Mouse (Mus musculus) forebrain, embryonic 11.5 days (tissue): ENCODE results near the gene Foxo4. TPM values are rescaled to one million over a fixed set of nuclear protein-coding genes. Genes with fewer than 3 reads are reported as not detected.
A peak's percentile ranks its signal among the peaks of the same experiment; 100 is the strongest.

Source experiments
- ATAC-seq: fragments of 200-750 bp; cut with Nextera tagmentation; replicated peaks from 2 replicates; pipeline ENCODE4 v1.8.0; 2017; ENCODE audit warnings: moderate TSS enrichment; ENCODE audit not compliant: low FRiP score
- DNase-seq: peaks from one replicate; pipeline ENCODE4 v3.0.0-alpha.2; 2017; ENCODE audit warnings: low spot score
- H3K27ac ChIP-seq: fragments of 300-500 bp; sonication (generic); 2 replicates; pipeline ENCODE4 v1.5.1; 2014; ENCODE audit warnings: low read depth, low read length
- H3K27me3 ChIP-seq: fragments of 300-500 bp; sonication (generic); 2 replicates; pipeline ENCODE4 v1.6.1; 2014; ENCODE audit warnings: mild to moderate bottlenecking, low read length, mixed read lengths; ENCODE audit not compliant: control insufficient read depth, insufficient read depth
- H3K36me3 ChIP-seq: fragments of 300-500 bp; sonication (generic); 2 replicates; pipeline ENCODE4 v1.6.1; 2014; ENCODE audit warnings: mild to moderate bottlenecking, low read length, moderate library complexity, mixed read lengths; ENCODE audit not compliant: control insufficient read depth, insufficient read depth
- H3K4me1 ChIP-seq: fragments of 300-500 bp; sonication (generic); replicated peaks from 2 replicates; pipeline ENCODE4 v1.6.1; 2014; ENCODE audit warnings: low read length, mixed read lengths; ENCODE audit not compliant: control insufficient read depth, insufficient read depth
- H3K4me2 ChIP-seq: fragments of 300-500 bp; sonication (generic); 2 replicates; pipeline ENCODE4 v1.6.1; 2014; ENCODE audit warnings: low read depth, mild to moderate bottlenecking, low read length, moderate library complexity, mixed read lengths; ENCODE audit not compliant: severe bottlenecking
- H3K4me3 ChIP-seq: fragments of 300-500 bp; sonication (generic); 2 replicates; pipeline ENCODE4 v1.5.1; 2014; ENCODE audit warnings: low read depth, low read length
- H3K9ac ChIP-seq: fragments of 300-500 bp; sonication (generic); 2 replicates; pipeline ENCODE4 v1.6.1; 2014; ENCODE audit warnings: low read length
- H3K9me3 ChIP-seq: fragments of 300-500 bp; sonication (generic); 2 replicates; pipeline ENCODE4 v1.6.1; 2016; ENCODE audit warnings: low read length, mixed read lengths; ENCODE audit not compliant: control insufficient read depth
- WGBS: fragments of 180-500 bp; shearing (Covaris S2); extraction: QIAGEN DNeasy Blood & Tissue Kit; methylation state at CpG from one replicate; pipeline ENCODE4 v1.1.7; 2014; 5-methylcytosine and 5-hydroxymethylcytosine counted together
- polyA plus RNA-seq: library from polyadenylated mRNA; unstranded; fragments of >200 nt; fragmentation: Nextera tagmentation; extraction: Ambion mirVana; gene quantifications from 2 replicates; pipeline ENCODE4 v1.2.1, GENCODE M21; 2014

Gene Foxo4
- polyA plus RNA-seq, 1 experiment from 2014 or later, result 1.3 TPM

DNA sequence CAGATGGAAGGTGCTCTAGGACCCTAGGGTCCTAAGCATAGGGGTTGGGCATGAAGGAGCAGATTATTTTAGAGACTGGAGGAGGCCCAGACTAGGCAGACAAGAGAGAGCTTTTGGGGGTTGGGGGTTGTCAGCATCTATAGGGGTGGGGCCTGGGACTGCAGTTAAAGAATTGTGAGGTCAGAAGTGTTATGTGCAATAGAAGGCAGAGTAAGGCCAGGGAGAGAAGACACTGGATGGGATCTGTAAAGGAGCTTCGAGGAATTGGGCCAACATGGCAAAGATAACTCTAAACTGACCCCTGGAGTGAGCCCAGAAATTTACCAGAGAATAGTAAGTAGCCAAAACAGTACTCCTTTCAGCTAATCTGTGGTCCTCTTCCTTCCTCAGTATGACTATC lies 9.6 kb downstream of the Foxo4 start, which contains the start of gene Gm614:
Gene Gm614, minus strand, starts transcription at position 101 of the 400 bp plus-strand sequence.
- Histone ChIP-seq H3K4me2 (no peak within 1 kb of the TSS), H3K36me3 (no peaks in the 10 kb centered on the region), H3K9ac (no peak within 1 kb of the TSS), H3K27me3 (no peaks in the 10 kb centered on the region; the same call in 1 of the 2 replicates), H3K27ac (no peak within 1 kb of the TSS), H3K4me1 (peaks cover 5% of the 10 kb centered on the region; the same call in 1 of the 2 replicates), H3K9me3 (no peaks in the 10 kb centered on the region), H3K4me3 (no peak within 1 kb of the TSS)
- DNase-seq, result no peak
- no peak for ATAC-seq
- WGBS, result 55% methylated on average over 1 of the region's 1 CpGs

DNA sequence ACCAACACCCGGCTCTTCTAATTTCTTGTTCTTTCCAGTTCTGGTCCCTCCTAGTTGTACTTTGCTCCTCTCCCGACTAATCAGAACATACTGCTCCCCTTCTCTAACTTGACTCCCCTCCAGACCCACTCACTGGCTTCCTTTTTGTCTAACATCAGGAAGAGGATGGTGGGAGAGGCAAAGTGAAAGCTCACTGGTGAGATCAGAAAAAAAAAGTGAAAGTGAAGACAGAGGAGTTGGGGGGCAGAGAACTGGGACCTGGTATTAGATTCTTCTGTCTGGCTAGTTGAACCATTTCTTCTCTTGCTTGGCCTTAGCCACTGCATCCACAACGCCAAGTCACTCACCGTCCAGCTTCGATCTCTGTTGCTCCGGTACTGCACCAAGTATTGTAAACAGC lies 12.3 kb downstream of the Foxo4 start:
- no peaks in the 10 kb centered on the region for H3K36me3 ChIP-seq
- H3K27ac ChIP-seq, result no peak overlapping the region
- no peak overlapping the region for H3K4me3 ChIP-seq
- DNase-seq (no peak), ATAC-seq (no peak)
- no peaks in the 10 kb centered on the region for H3K4me1 ChIP-seq
- no peaks in the 10 kb centered on the region; the same call in 1 of the 2 replicates for H3K27me3 ChIP-seq
- H3K9me3 ChIP-seq, result no peaks in the 10 kb centered on the region
- WGBS, result 97% methylated on average over 6 of the region's 6 CpGs
- no peak overlapping the region for H3K9ac ChIP-seq
- no peak overlapping the region for H3K4me2 ChIP-seq

GRCm38 (mm10) chrX:101268025-101268754 lies 13.9 kb downstream of the Foxo4 start, which contains the start of gene Il2rg:
TSS of gene Il2rg (minus strand) at chrX:101268255.
- H3K9ac ChIP-seq, result no peak within 1 kb of the TSS
- WGBS, result 73% methylated on average over 3 of the region's 5 CpGs
- DNase-seq, result no peak
- H3K4me2 ChIP-seq, result no peak within 1 kb of the TSS
- ATAC-seq, result no peak
- H3K36me3 ChIP-seq, result no peaks in the 10 kb centered on the region
- H3K27me3 ChIP-seq, result peaks cover 2% of the 10 kb centered on the region; the same call in 1 of the 2 replicates
- no peaks in the 10 kb centered on the region for H3K9me3 ChIP-seq
- no peaks in the 10 kb centered on the region for H3K4me1 ChIP-seq
- no peak within 1 kb of the TSS for H3K27ac ChIP-seq
- no peak within 1 kb of the TSS for H3K4me3 ChIP-seq

DNA sequence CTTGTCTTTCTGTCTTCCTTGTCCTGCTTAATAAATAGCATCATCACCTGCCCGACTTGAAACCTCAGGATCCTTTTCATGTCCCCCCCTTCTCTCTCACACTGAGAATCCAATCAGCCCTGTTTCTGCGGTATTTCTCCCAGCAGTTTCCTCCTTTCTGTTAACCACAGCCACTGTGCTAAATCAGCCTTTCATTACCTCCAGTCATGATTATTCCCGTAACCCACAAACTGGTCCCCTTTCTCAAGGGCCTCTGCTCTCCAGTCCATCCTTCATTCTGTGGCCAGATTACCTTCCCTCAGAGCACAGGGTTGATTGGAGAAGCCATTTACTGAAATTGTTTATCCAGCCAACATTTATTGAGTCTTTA lies 14.4 kb downstream of the Foxo4 start, which contains the start of gene Gm20489:
Gene Gm20489, minus strand, starts transcription at position 269 of the 370 bp plus-strand sequence.
- no peaks in the 10 kb centered on the region for H3K4me1 ChIP-seq
- H3K27ac ChIP-seq, result no peak within 1 kb of the TSS
- DNase-seq, result no peak
- no peak for ATAC-seq
- H3K4me2 ChIP-seq, result no peak within 1 kb of the TSS
- WGBS, result 70% methylated on average over 3 of the region's 3 CpGs
- peaks cover 2% of the 10 kb centered on the region; the same call in 1 of the 2 replicates for H3K27me3 ChIP-seq
- no peak within 1 kb of the TSS for H3K9ac ChIP-seq
- H3K9me3 ChIP-seq, result no peaks in the 10 kb centered on the region
- H3K4me3 ChIP-seq, result no peak within 1 kb of the TSS
- H3K36me3 ChIP-seq, result no peaks in the 10 kb centered on the region

DNA sequence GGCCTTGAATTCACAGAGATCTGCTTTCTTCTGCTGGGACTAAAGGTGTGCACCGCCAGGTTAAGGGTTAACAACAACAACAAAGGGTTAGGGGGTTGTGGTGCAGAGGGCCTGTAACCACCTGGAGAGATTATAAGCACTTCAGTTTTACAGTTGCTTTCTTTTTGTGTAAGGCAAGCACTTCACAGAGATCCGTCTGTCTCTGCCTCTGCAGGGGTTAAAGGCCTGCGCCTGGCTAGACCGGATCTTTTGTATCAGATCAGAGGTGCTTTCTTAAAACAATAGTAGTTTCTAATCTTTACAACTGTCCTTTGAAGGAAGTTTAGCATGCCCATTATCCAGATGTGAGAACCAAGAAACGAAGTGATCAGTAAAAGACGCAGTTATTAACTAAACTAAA lies 19.1 kb downstream of the Foxo4 start:
- 0 out of 2 replicates have a peak, but pooled peaks cover 3% of the 10 kb centered on the region for H3K4me1 ChIP-seq
- H3K4me3 ChIP-seq, result peak overlapping the region; percentile 50; the same call in 1 of the 2 replicates
- 0 out of 2 replicates have a peak overlapping the region, but pooled peaks have one; percentile 17 for H3K9ac ChIP-seq
- no peak overlapping the region for H3K27ac ChIP-seq
- H3K27me3 ChIP-seq, result peaks cover 2% of the 10 kb centered on the region; the same call in 1 of the 2 replicates
- H3K4me2 ChIP-seq, result peak overlapping the region; percentile 38; the same call in 1 of the 2 replicates
- ATAC-seq, result peak; percentile 16; the same call in 1 of the 2 replicates
- DNase-seq, result no peak
- no peaks in the 10 kb centered on the region for H3K9me3 ChIP-seq
- H3K36me3 ChIP-seq, result no peaks in the 10 kb centered on the region
- 22% methylated on average over 6 of the region's 6 CpGs for WGBS

DNA sequence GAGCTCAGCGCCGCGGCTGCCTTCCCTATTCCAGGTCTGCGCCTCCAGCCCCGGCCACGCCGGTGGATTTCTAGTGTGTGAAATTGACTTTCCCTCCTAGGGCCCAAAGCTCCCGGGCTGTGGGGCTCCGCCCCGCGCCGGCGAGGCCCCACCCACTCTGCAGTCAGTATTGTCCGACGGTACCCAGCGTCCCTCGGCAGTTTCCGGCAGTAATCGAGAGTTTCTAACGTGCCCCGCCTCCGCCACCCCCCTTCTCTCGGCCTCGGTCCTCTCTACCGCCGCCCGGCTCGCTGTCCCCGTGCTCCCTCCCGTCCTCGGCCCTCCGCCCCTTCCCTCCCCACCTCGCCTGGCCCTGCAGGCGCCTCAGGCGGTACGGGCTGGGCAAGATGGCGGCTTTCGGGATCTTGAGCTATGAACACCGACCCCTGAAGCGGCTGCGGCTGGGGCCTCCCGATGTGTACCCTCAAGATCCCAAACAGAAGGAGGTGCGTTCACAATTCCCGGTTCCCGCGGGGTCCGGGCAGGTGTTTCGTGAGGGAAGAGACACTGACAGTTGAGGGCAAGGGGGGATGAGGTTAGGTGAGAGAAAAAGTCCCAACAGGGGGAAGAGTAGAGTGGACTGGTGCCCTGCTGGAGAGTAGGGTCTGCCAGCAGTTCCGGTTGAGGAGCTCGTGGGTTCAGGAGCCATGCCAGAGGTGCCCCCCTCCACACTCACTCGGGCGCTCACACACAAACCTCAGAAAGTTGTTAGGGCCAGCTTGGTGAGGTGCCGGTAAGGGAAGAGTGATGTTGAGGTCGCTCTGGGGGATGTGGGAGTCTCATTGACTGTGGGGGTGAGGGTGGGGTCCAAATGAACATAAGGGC lies 19.8 kb downstream of the Foxo4 start, which contains the start of gene Med12:
Gene Med12, plus strand, starts transcription at position 156 of the 864 bp plus-strand sequence.
- Histone ChIP-seq H3K4me1 (0 out of 2 replicates have a peak, but pooled peaks cover 3% of the 10 kb centered on the region), H3K4me2 (peak within 1 kb of the TSS; percentile 54), H3K9ac (peak within 1 kb of the TSS; percentile 70), H3K9me3 (no peaks in the 10 kb centered on the region), H3K27ac (no peak within 1 kb of the TSS; the same call in 1 of the 2 replicates), H3K4me3 (peak within 1 kb of the TSS; percentile 50), H3K36me3 (no peaks in the 10 kb centered on the region), H3K27me3 (peaks cover 2% of the 10 kb centered on the region; the same call in 1 of the 2 replicates)
- ATAC-seq (peak; percentile 97), DNase-seq (peak; percentile 93)
- WGBS, result 15% methylated on average over 53 of the region's 54 CpGs

DNA sequence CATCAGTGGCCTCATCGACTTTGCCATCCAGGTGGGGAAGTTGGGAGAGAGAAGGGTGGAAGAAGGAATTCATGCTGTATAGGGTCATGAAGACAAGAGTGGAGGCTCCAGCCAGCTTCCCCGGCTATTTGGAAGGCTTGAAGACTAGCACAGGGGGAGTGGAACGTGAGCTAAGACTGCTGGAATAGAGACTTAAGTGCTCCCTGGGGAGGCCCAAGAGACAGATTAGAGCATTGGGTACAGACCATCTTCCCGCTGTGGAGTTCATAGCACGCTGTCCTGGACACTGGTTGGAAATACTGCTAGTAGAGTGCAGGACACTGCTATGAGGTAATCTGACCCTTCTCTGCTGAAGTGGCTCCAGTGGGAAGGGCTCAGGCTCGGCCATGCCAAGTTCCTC lies 28.5 kb downstream of the Foxo4 start:
- ATAC-seq, result no peak
- Histone ChIP-seq H3K4me2 (no peak overlapping the region), H3K4me3 (no peak overlapping the region), H3K36me3 (peaks cover 4% of the 10 kb centered on the region; the same call in 1 of the 2 replicates), H3K4me1 (no peaks in the 10 kb centered on the region), H3K27me3 (no peaks in the 10 kb centered on the region), H3K9me3 (no peaks in the 10 kb centered on the region), H3K27ac (no peak overlapping the region), H3K9ac (no peak overlapping the region)
- 86% methylated on average over 6 of the region's 6 CpGs for WGBS
- no peak for DNase-seq

DNA sequence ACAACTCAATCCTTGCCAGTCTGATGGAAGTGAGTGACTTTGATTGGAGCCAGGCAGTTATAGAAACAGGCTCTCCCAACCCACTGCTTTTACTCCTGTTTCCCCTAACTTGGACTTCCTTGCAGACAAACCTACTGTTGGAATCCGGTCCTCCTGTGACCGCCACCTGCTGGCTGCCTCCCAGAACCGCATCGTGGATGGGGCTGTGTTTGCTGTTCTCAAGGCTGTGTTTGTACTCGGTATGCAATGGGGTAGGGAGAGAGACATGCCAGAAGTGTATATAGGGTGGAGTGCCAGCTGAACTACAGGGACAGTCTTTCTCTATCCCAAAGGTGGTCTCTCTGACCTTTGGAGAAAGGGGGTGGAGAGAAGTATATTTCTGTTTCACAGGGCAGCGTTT lies 31.2 kb downstream of the Foxo4 start:
- H3K9me3 ChIP-seq, result no peaks in the 10 kb centered on the region
- DNase-seq, result peak; percentile 80
- ATAC-seq, result 0 out of 2 replicates have a peak, but pooled peaks have one; percentile 18
- no peaks in the 10 kb centered on the region; the same call in 1 of the 2 replicates for H3K27me3 ChIP-seq
- no peak overlapping the region for H3K4me2 ChIP-seq
- 34% methylated on average over 6 of the region's 6 CpGs for WGBS
- H3K4me1 ChIP-seq, result no peaks in the 10 kb centered on the region
- H3K36me3 ChIP-seq, result peaks cover 4% of the 10 kb centered on the region; the same call in 1 of the 2 replicates
- no peak overlapping the region for H3K9ac ChIP-seq
- no peak overlapping the region for H3K27ac ChIP-seq
- H3K4me3 ChIP-seq, result no peak overlapping the region
